Mouse (Mus musculus) midbrain, embryonic 11.5 days (tissue): Measurements from ENCODE around the gene Sgpp2. TPM values are rescaled to one million over a fixed set of nuclear protein-coding genes. Genes with fewer than 3 reads are reported as not detected.

Experiments
- ATAC-seq: fragments of 200-750 bp; cut with Nextera tagmentation; 2 replicates; pipeline ENCODE4 v1.8.0; 2017; ENCODE audit warnings: moderate TSS enrichment, moderate library complexity; ENCODE audit not compliant: low FRiP score
- DNase-seq: peaks from one replicate; pipeline ENCODE4 v3.0.0; 2015; ENCODE audit warnings: low spot score; ENCODE audit errors: missing footprints
- H3K27ac ChIP-seq: fragments of 300-500 bp; sonication (generic); 2 replicates; pipeline ENCODE4 v1.5.1; 2014; ENCODE audit warnings: low read depth, low read length
- H3K27me3 ChIP-seq: fragments of 300-500 bp; sonication (generic); 2 replicates; pipeline ENCODE4 v1.6.1; 2014; ENCODE audit warnings: mild to moderate bottlenecking, low read length, moderate library complexity, mixed read lengths; ENCODE audit not compliant: control insufficient read depth, insufficient read depth
- H3K36me3 ChIP-seq: fragments of 300-500 bp; sonication (generic); 2 replicates; pipeline ENCODE4 v1.6.1; 2014; ENCODE audit warnings: mild to moderate bottlenecking, low read length, moderate library complexity, mixed read lengths; ENCODE audit not compliant: control insufficient read depth, insufficient read depth
- H3K4me1 ChIP-seq: fragments of 300-500 bp; sonication (generic); 2 replicates; pipeline ENCODE4 v1.6.1; 2014; ENCODE audit warnings: low read length; ENCODE audit not compliant: control insufficient read depth, insufficient read depth
- H3K4me2 ChIP-seq: fragments of 300-500 bp; sonication (generic); 2 replicates; pipeline ENCODE4 v1.6.1; 2014; ENCODE audit warnings: mild to moderate bottlenecking, moderate library complexity
- H3K4me3 ChIP-seq: fragments of 300-500 bp; sonication (generic); 2 replicates; pipeline ENCODE4 v1.5.1; 2014; ENCODE audit warnings: low read depth, low read length
- H3K9ac ChIP-seq: fragments of 300-500 bp; sonication (generic); 2 replicates; pipeline ENCODE4 v1.6.1; 2014; ENCODE audit warnings: low read length
- H3K9me3 ChIP-seq: fragments of 300-500 bp; sonication (generic); 2 replicates; pipeline ENCODE4 v1.6.1; 2016; ENCODE audit warnings: low read length; ENCODE audit not compliant: control insufficient read depth
- WGBS: fragments of 180-500 bp; shearing (Covaris S2); extraction: QIAGEN DNeasy Blood & Tissue Kit; methylation state at CpG from one replicate; pipeline ENCODE4 v1.1.7; 2014; 5-methylcytosine and 5-hydroxymethylcytosine counted together
- polyA plus RNA-seq: library from polyadenylated mRNA; unstranded; fragments of >200 nt; fragmentation: Nextera tagmentation; extraction: Ambion mirVana; gene quantifications from 2 replicates; pipeline ENCODE4 v1.2.1, GENCODE M21; 2014

Sgpp2 gene
- polyA plus RNA-seq: 1.1 and 2.1 TPM in 2 replicates

GRCm38 (mm10) chr1:78310021-78310752, at the start of gene Sgpp2:
Sgpp2 (plus strand) TSS chr1:78310345.
- ATAC-seq (peak; percentile 64), DNase-seq (peak; percentile 93)
- Histone ChIP-seq H3K9me3 (no peaks in the 10 kb centered on the region), H3K27me3 (peaks cover 21% of the 10 kb centered on the region), H3K36me3 (no peaks in the 10 kb centered on the region), H3K27ac (no peak within 1 kb of the TSS), H3K4me3 (peak within 1 kb of the TSS; percentile 54), H3K4me2 (peak within 1 kb of the TSS; percentile 100), H3K9ac (peak within 1 kb of the TSS; percentile 55), H3K4me1 (peaks cover 10% of the 10 kb centered on the region)
- under 1% methylated on average over 68 of the region's 68 CpGs for WGBS

- Histone ChIP-seq H3K4me1 (no peaks in the 10 kb centered on the region), H3K9ac (no peak overlapping the region), H3K27me3 (no peaks in the 10 kb centered on the region), H3K4me3 (no peak overlapping the region), H3K27ac (no peak overlapping the region), H3K4me2 (no peak overlapping the region), H3K36me3 (no peaks in the 10 kb centered on the region), H3K9me3 (no peaks in the 10 kb centered on the region)
- ATAC-seq (no peak), DNase-seq (no peak)
- WGBS: 72% methylated on average over 5 of the region's 5 CpGs
Measured at GRCm38 (mm10) chr1:78267519-78267918, 42.6 kb upstream of the Sgpp2 start.

GRCm38 (mm10) chr1:78272915-78273314, 37.2 kb upstream of the Sgpp2 start:
- Histone ChIP-seq H3K27ac (no peak overlapping the region), H3K36me3 (no peaks in the 10 kb centered on the region), H3K9ac (no peak overlapping the region), H3K4me2 (no peak overlapping the region), H3K9me3 (no peaks in the 10 kb centered on the region), H3K27me3 (no peaks in the 10 kb centered on the region), H3K4me3 (no peak overlapping the region), H3K4me1 (no peaks in the 10 kb centered on the region)
- ATAC-seq: no peak
- DNase-seq: no peak
- 75% methylated on average over 3 of the region's 3 CpGs for WGBS

- Histone ChIP-seq H3K9me3 (no peaks in the 10 kb centered on the region), H3K27ac (no peak overlapping the region), H3K4me3 (no peak overlapping the region), H3K4me1 (no peaks in the 10 kb centered on the region), H3K4me2 (no peak overlapping the region), H3K9ac (no peak overlapping the region), H3K27me3 (no peaks in the 10 kb centered on the region), H3K36me3 (no peaks in the 10 kb centered on the region)
- no peak for DNase-seq
- WGBS: 36% methylated on average over 3 of the region's 3 CpGs
- no peak for ATAC-seq
Measured at GRCm38 (mm10) chr1:78279128-78279527, 31.0 kb upstream of the Sgpp2 start.

GRCm38 (mm10) chr1:78292397-78292796, 17.7 kb upstream of the Sgpp2 start:
- no peak for DNase-seq
- no peak overlapping the region for H3K4me2 ChIP-seq
- H3K9ac ChIP-seq: no peak overlapping the region
- no peaks in the 10 kb centered on the region for H3K27me3 ChIP-seq
- 89% methylated on average over 3 of the region's 3 CpGs for WGBS
- ATAC-seq: no peak
- no peaks in the 10 kb centered on the region for H3K9me3 ChIP-seq
- no peaks in the 10 kb centered on the region for H3K4me1 ChIP-seq
- no peak overlapping the region for H3K27ac ChIP-seq
- H3K36me3 ChIP-seq: no peaks in the 10 kb centered on the region
- no peak overlapping the region for H3K4me3 ChIP-seq

GRCm38 (mm10) chr1:78299670-78300225, 10.4 kb upstream of the Sgpp2 start:
- Histone ChIP-seq H3K4me3 (no peak overlapping the region), H3K27me3 (no peaks in the 10 kb centered on the region), H3K4me2 (no peak overlapping the region), H3K9me3 (no peaks in the 10 kb centered on the region), H3K27ac (no peak overlapping the region), H3K36me3 (no peaks in the 10 kb centered on the region), H3K4me1 (no peaks in the 10 kb centered on the region), H3K9ac (no peak overlapping the region)
- ATAC-seq: no peak
- DNase-seq: no peak
- 88% methylated on average over 7 of the region's 7 CpGs for WGBS

GRCm38 (mm10) chr1:78308688-78309087, 1.5 kb upstream of the Sgpp2 start:
- Histone ChIP-seq H3K27me3 (peaks cover 21% of the 10 kb centered on the region), H3K9ac (no peak overlapping the region), H3K36me3 (no peaks in the 10 kb centered on the region), H3K27ac (no peak overlapping the region), H3K4me2 (no peak overlapping the region), H3K4me1 (peaks cover 10% of the 10 kb centered on the region), H3K9me3 (no peaks in the 10 kb centered on the region), H3K4me3 (no peak overlapping the region)
- no peak for ATAC-seq
- DNase-seq: no peak
- 80% methylated on average over 1 of the region's 1 CpGs for WGBS

GRCm38 (mm10) chr1:78309280-78309679, 865 bp upstream of the Sgpp2 start:
- no peak overlapping the region for H3K4me3 ChIP-seq
- 4% methylated on average over 9 of the region's 9 CpGs for WGBS

GRCm38 (mm10) chr1:78310861-78311341, 756 bp downstream of the Sgpp2 start:
- peak overlapping the region; percentile 100 for H3K4me2 ChIP-seq
- ATAC-seq: peak; percentile 78

More at GRCm38 (mm10) chr1:78309280-78309679, 865 bp upstream of the Sgpp2 start:
- Histone ChIP-seq H3K9ac (no peak overlapping the region), H3K36me3 (no peaks in the 10 kb centered on the region), H3K4me2 (no peak overlapping the region), H3K27ac (no peak overlapping the region), H3K9me3 (no peaks in the 10 kb centered on the region), H3K4me1 (peaks cover 10% of the 10 kb centered on the region), H3K27me3 (peaks cover 21% of the 10 kb centered on the region)
- no peak for ATAC-seq
- peak; percentile 85 for DNase-seq

More at GRCm38 (mm10) chr1:78310861-78311341, 756 bp downstream of the Sgpp2 start:
- Histone ChIP-seq H3K9ac (peak overlapping the region; percentile 21; the same call in 1 of the 2 replicates), H3K9me3 (no peaks in the 10 kb centered on the region), H3K27ac (no peak overlapping the region), H3K27me3 (peaks cover 21% of the 10 kb centered on the region), H3K36me3 (no peaks in the 10 kb centered on the region), H3K4me1 (peaks cover 10% of the 10 kb centered on the region), H3K4me3 (peak overlapping the region; percentile 54)
- DNase-seq: peak; percentile 96
- WGBS: 0% methylated on average over 17 of the region's 17 CpGs
